Mouse (Mus musculus) CH12.LX (cell line): Measurements from ENCODE around the gene Cpa1. TPM values are rescaled to one million over a fixed set of nuclear protein-coding genes. Genes with fewer than 3 reads are reported as not detected.

Source experiments
- DNase-seq: peaks from one replicate; pipeline ENCODE4 v3.0.0-alpha.2; 2013; ENCODE audit errors: extremely low read depth
- H3K27ac ChIP-seq: 2 replicates; pipeline ENCODE4 v1.5.1; 2012; ENCODE audit warnings: low read depth, mild to moderate bottlenecking, control low read depth, moderate library complexity; ENCODE audit not compliant: insufficient read depth
- H3K27me3 ChIP-seq: replicated peaks from 2 replicates; pipeline ENCODE3; 2012; ENCODE audit warnings: inconsistent platforms
- H3K36me3 ChIP-seq, 2 experiments: replicated peaks in 1 of 2; 2 replicates each; pipeline versions ENCODE3 to v1.6.1; 2012; ENCODE audit warnings: inconsistent platforms in 1 of 2, low read length in 1 of 2, mild to moderate bottlenecking in 1 of 2, mixed read lengths in 1 of 2, moderate library complexity in 1 of 2; ENCODE audit not compliant: control insufficient read depth in 1 of 2, insufficient read depth in 1 of 2
- H3K4me1 ChIP-seq, 2 experiments: 2 replicates each; pipeline ENCODE4 v1.6.1; 2012; ENCODE audit warnings: inconsistent platforms in 1 of 2, moderate library complexity in 1 of 2; ENCODE audit not compliant: insufficient read depth in 2 of 2, control insufficient read depth in 1 of 2
- H3K4me2 ChIP-seq: 2 replicates; pipeline ENCODE4 v1.6.1; 2012; ENCODE audit warnings: low read depth, mild to moderate bottlenecking, control low read depth; ENCODE audit not compliant: poor library complexity, insufficient read depth, severe bottlenecking
- H3K4me3 ChIP-seq, 3 experiments: fragments of 150-350 bp in 1 of 3; sonication (generic) in 1 of 3; replicated peaks in 1 of 3; 2 replicates each; pipeline versions ENCODE3 to v1.5.1; 2011 to 2012; ENCODE audit warnings: low read depth in 2 of 3, low read length in 2 of 3, mild to moderate bottlenecking in 2 of 3, moderate library complexity in 2 of 3, control low read depth in 1 of 3, improper control_type of control experiment in 1 of 3, inconsistent platforms in 1 of 3, mixed read lengths in 1 of 3; ENCODE audit not compliant: poor library complexity in 1 of 3
- H3K79me2 ChIP-seq: replicated peaks from 2 replicates; pipeline ENCODE4 v1.6.1; 2012; ENCODE audit warnings: mild to moderate bottlenecking, moderate library complexity; ENCODE audit not compliant: control insufficient read depth, poor library complexity, insufficient read depth, severe bottlenecking; ENCODE audit errors: extremely low read depth
- H3K9ac ChIP-seq: 2 replicates; pipeline ENCODE4 v1.6.1; 2012; ENCODE audit warnings: low read depth, mild to moderate bottlenecking, control low read depth, moderate library complexity; ENCODE audit not compliant: insufficient read depth
- H3K9me3 ChIP-seq: replicated peaks from 2 replicates; pipeline ENCODE3; 2012; ENCODE audit warnings: low read length, inconsistent platforms, mixed read lengths
- GABPA ChIP-seq: IDR thresholded peaks from 2 replicates; pipeline ENCODE4 v1.6.1; 2012; ENCODE audit warnings: low read depth, low read length, improper control_type of control experiment, inconsistent platforms; ENCODE audit not compliant: insufficient replicate concordance
- HCFC1 ChIP-seq: IDR thresholded peaks from 2 replicates; pipeline ENCODE4 v1.6.1; 2012; ENCODE audit warnings: low read depth, mild to moderate bottlenecking, inconsistent platforms, low read length, improper control_type of control experiment
- IRF4 ChIP-seq: IDR thresholded peaks from 2 replicates; pipeline ENCODE4 v1.6.1; 2014; ENCODE audit warnings: low read depth, mild to moderate bottlenecking, inconsistent platforms, low read length, improper control_type of control experiment
- JUN ChIP-seq: IDR thresholded peaks from 2 replicates; pipeline ENCODE4 v1.6.1; 2011; ENCODE audit warnings: low read depth, mild to moderate bottlenecking, low read length, improper control_type of control experiment, moderate library complexity; ENCODE audit not compliant: insufficient read depth
- KAT2A ChIP-seq: IDR thresholded peaks from 2 replicates; pipeline ENCODE4 v1.6.1; 2012; ENCODE audit warnings: low read length, improper control_type of control experiment, inconsistent platforms; ENCODE audit not compliant: insufficient replicate concordance
- MAX ChIP-seq: IDR thresholded peaks from 2 replicates; pipeline ENCODE4 v1.6.1; 2011; ENCODE audit warnings: low read length, improper control_type of control experiment
- MYC ChIP-seq: IDR thresholded peaks from 2 replicates; pipeline ENCODE4 v1.6.1; 2011; ENCODE audit warnings: low read depth, mild to moderate bottlenecking, improper control_type of control experiment, low read length
- NELFE ChIP-seq: IDR thresholded peaks from 2 replicates; pipeline ENCODE4 v1.6.1; 2011; ENCODE audit warnings: low read depth, low read length, improper control_type of control experiment
- PAX5 ChIP-seq: IDR thresholded peaks from 2 replicates; pipeline ENCODE4 v1.6.1; 2012; ENCODE audit warnings: low read length, inconsistent platforms, mixed read lengths
- POLR2AphosphoS2 ChIP-seq: IDR thresholded peaks from 2 replicates; pipeline ENCODE4 v1.6.1; 2011; ENCODE audit warnings: low read depth, low read length, improper control_type of control experiment
- RAD21 ChIP-seq: IDR thresholded peaks from 2 replicates; pipeline ENCODE4 v1.6.1; 2011; ENCODE audit warnings: low read depth, mild to moderate bottlenecking, low read length, improper control_type of control experiment, moderate library complexity
- SIN3A ChIP-seq: IDR thresholded peaks from 2 replicates; pipeline ENCODE4 v1.6.1; 2012; ENCODE audit warnings: low read length, improper control_type of control experiment, inconsistent platforms
- TBP ChIP-seq: conservative IDR thresholded peaks from 2 replicates; pipeline ENCODE4 v1.6.1; 2011; ENCODE audit warnings: low read depth, low read length, improper control_type of control experiment
- TCF12 ChIP-seq: IDR thresholded peaks from 2 replicates; pipeline ENCODE4 v1.6.1; 2014; ENCODE audit warnings: low read depth, mild to moderate bottlenecking, inconsistent platforms, low read length, improper control_type of control experiment
- UBTF ChIP-seq: IDR thresholded peaks from 2 replicates; pipeline ENCODE4 v1.6.1; 2012; ENCODE audit warnings: low read depth, mild to moderate bottlenecking, inconsistent platforms, low read length, improper control_type of control experiment, moderate library complexity
- ZC3H11A ChIP-seq: IDR thresholded peaks from 2 replicates; pipeline ENCODE4 v1.6.1; 2012; ENCODE audit warnings: low read depth, mild to moderate bottlenecking, inconsistent platforms, low read length, improper control_type of control experiment
- ZKSCAN1 ChIP-seq: IDR thresholded peaks from 2 replicates; pipeline ENCODE4 v1.6.1; 2012; ENCODE audit warnings: low read depth, inconsistent platforms, low read length, improper control_type of control experiment, borderline replicate concordance
- ZMIZ1 ChIP-seq: IDR thresholded peaks from 2 replicates; pipeline ENCODE4 v1.6.1; 2012; ENCODE audit warnings: low read depth, mild to moderate bottlenecking, inconsistent platforms, low read length, improper control_type of control experiment
- dilution Hi-C: fragments of 300-500 bp; cut with MboI; formaldehyde crosslinking; loops from 2 replicates; pipeline ENCODE4 v1.14.3; 2020; ENCODE audit warnings: low sequenced_read_pairs; ENCODE audit not compliant: extremely low pct_unique_long_range_greater_than_20kb, extremely low pct_ligation_motif_present
- in situ Hi-C: fragments of 300-500 bp; cut with MboI; formaldehyde crosslinking; loops from 3 replicates; pipeline ENCODE4 v1.14.3; 2019; ENCODE audit warnings: low sequenced_read_pairs, low pct_ligation_motif_present, low pct_unique_long_range_greater_than_20kb, mixed read lengths
- polyA plus RNA-seq: library from polyadenylated mRNA; unstranded; fragments of >175 nt; gene quantifications from 2 replicates; pipeline ENCODE4 v1.2.1, GENCODE M21; 2012; ENCODE audit warnings: low read depth; ENCODE audit not compliant: insufficient read length
- total RNA-seq, 2 experiments: library from RNA; depleted of rRNA; stranded (reverse); fragments of 300-350 nt in 1 of 2; fragments of >200 nt in 1 of 2; gene quantifications; 2 replicates each; pipeline ENCODE4 v1.2.3; 2012 to 2014

Gene Cpa1
- total and polyA plus RNA-seq, 3 experiments: not detected

GRCm38 (mm10) chr6:30615741-30616140, 23.3 kb upstream of the Cpa1 start:
- Histone ChIP-seq H3K4me2 (no peak overlapping the region), H3K4me3 (no peak overlapping the region), H3K36me3 (no peaks in the 10 kb centered on the region)
- dilution Hi-C loops: no loop called here
- TF ChIP-seq ZKSCAN1 (no peak), HCFC1 (no peak), TBP (no peak), MYC (no peak), PAX5 (no peak), ZC3H11A (no peak)
- TF ChIP-seq, all 38 proteins: peak for 0
- Histone ChIP-seq H3K27ac (no peak overlapping the region), H3K9me3 (no peaks in the 10 kb centered on the region), H3K4me1 (peaks cover 3% of the 10 kb centered on the region in 2 experiments; a peak in 2 of 4 replicates), H3K79me2 (no peaks in the 10 kb centered on the region), H3K9ac (no peak overlapping the region), H3K27me3 (no peaks in the 10 kb centered on the region)
- in situ Hi-C loops: no loop called here
- DNase-seq: no peak

GRCm38 (mm10) chr6:30616491-30616941, 22.5 kb upstream of the Cpa1 start:
- DNase-seq: no peak
- TF ChIP-seq JUN (no peak), POLR2AphosphoS2 (no peak), ZMIZ1 (no peak), TCF12 (no peak), IRF4 (no peak), UBTF (no peak), RAD21 (no peak), SIN3A (no peak), MAX (no peak), GABPA (no peak), KAT2A (no peak), NELFE (no peak)
- Histone ChIP-seq H3K36me3 (no peaks in the 10 kb centered on the region), H3K27ac (no peak overlapping the region), H3K4me3 (no peak overlapping the region), H3K9me3 (no peaks in the 10 kb centered on the region), H3K79me2 (no peaks in the 10 kb centered on the region), H3K4me1 (peaks cover 3% of the 10 kb centered on the region in 2 experiments; a peak in 2 of 4 replicates), H3K27me3 (no peaks in the 10 kb centered on the region), H3K4me2 (peak overlapping the region; percentile 47; the same call in 1 of the 2 replicates), H3K9ac (no peak overlapping the region)
- in situ Hi-C loops (no loop called here), dilution Hi-C loops (no loop called here)
